Mouse (Mus musculus) heart, postnatal 25 days (tissue): ENCODE measurements around the gene Pigp. TPM values are rescaled to one million over a fixed set of nuclear protein-coding genes. Genes with fewer than 3 reads are reported as not detected.

ENCODE experiments used
- DNase-seq: peaks from one replicate; pipeline ENCODE4 v3.0.0; 2022; ENCODE audit warnings: low spot score
- intact Hi-C: fragments of 180-260 bp; cut with DNase I; formaldehyde crosslinking; loops from one replicate; pipeline ENCODE4 v1.15.1; 2025
- total RNA-seq, 2 experiments: library from RNA; stranded (reverse); gene quantifications; 2 replicates each; pipeline ENCODE4 v1.2.3; 2021

Pigp gene
- total RNA-seq, 2 experiments from 2014 or later = 88.2 to 91.8 TPM

GRCm38 (mm10) chr16:94328881-94329867, 42.5 kb downstream of the Pigp start:
- intact Hi-C loops = loop anchor here (1.0 kb wide), 2 partner anchors 16 to 59 kb away; partner anchors contain the start of gene Hlcs
- no peak for DNase-seq

GRCm38 (mm10) chr16:94327781-94328711, 43.6 kb downstream of the Pigp start, which contains the start of gene Ripply3:
Ripply3 (plus strand) TSS chr16:94328420.
- intact Hi-C loops = no loop called here
- DNase-seq = peak; percentile 60

GRCm38 (mm10) chr16:94326008-94326407, 45.6 kb downstream of the Pigp start:
- intact Hi-C loops = no loop called here
- DNase-seq = no peak

- intact Hi-C loops = no loop called here
- DNase-seq = no peak
Measured at GRCm38 (mm10) chr16:94323681-94324080, 48.0 kb downstream of the Pigp start.

GRCm38 (mm10) chr16:94320223-94320622, 51.4 kb downstream of the Pigp start:
- DNase-seq = no peak
- intact Hi-C loops = no loop called here

- peak; percentile 40 for DNase-seq
- intact Hi-C loops = no loop called here
Measured at GRCm38 (mm10) chr16:94317752-94318151, 53.9 kb downstream of the Pigp start.

GRCm38 (mm10) chr16:94315215-94315614, 56.4 kb downstream of the Pigp start:
- intact Hi-C loops = no loop called here
- no peak for DNase-seq

GRCm38 (mm10) chr16:94314626-94315025, 57.0 kb downstream of the Pigp start:
- DNase-seq = no peak
- intact Hi-C loops = loop anchor here (1.0 to 5.0 kb wide), 3 partner anchors 45 to 253 kb away; no protein-coding TSS in a partner anchor

- intact Hi-C loops = loop anchor here (1.0 to 5.0 kb wide), 4 partner anchors 16 to 254 kb away; no protein-coding TSS in a partner anchor
- peak; percentile 96 for DNase-seq
Measured at GRCm38 (mm10) chr16:94313229-94314030, 58.2 kb downstream of the Pigp start, which contains the start of gene Hlcs. Hlcs (minus strand) TSS chr16:94313571.

- intact Hi-C loops = loop anchor here (1.0 to 5.0 kb wide), 3 partner anchors 17 to 255 kb away; no protein-coding TSS in a partner anchor
- DNase-seq = peak; percentile 66
Measured at GRCm38 (mm10) chr16:94312663-94313228, 58.9 kb downstream of the Pigp start.

- intact Hi-C loops = loop anchor here (5.0 kb wide), 2 partner anchors 55 to 255 kb away; no protein-coding TSS in a partner anchor
- no peak for DNase-seq
Measured at GRCm38 (mm10) chr16:94311931-94312330, 59.7 kb downstream of the Pigp start.

GRCm38 (mm10) chr16:94311416-94311815, 60.2 kb downstream of the Pigp start:
- intact Hi-C loops = loop anchor here (5.0 kb wide), 2 partner anchors 56 to 256 kb away; no protein-coding TSS in a partner anchor
- DNase-seq = no peak

GRCm38 (mm10) chr16:94309025-94309424, 62.6 kb downstream of the Pigp start:
- intact Hi-C loops = loop anchor here (2.0 kb wide), 1 partner anchor 16 kb away; no protein-coding TSS in a partner anchor
- no peak for DNase-seq

Other genes starting within 250 kb of the Pigp start
- 1 to 10 TPM; 5.0 to 5.7 TPM for gene Hlcs, start 58.3 kb downstream of the Pigp start, total RNA-seq
- gene Ripply3, start 43.4 kb downstream of the Pigp start, total RNA-seq = 1 to 10 TPM; 3.9 to 4.3 TPM
- gene Ttc3, start 1.2 kb downstream of the Pigp start, total RNA-seq = 10 to 100 TPM; 78.6 to 82.9 TPM
- 10 to 100 TPM; 23.0 to 24.2 TPM for gene Vps26c, start 155.0 kb upstream of the Pigp start, total RNA-seq
- 10 to 100 TPM; 71.4 to 71.9 TPM for gene Dyrk1a, start 198.2 kb upstream of the Pigp start, total RNA-seq